8 mouse cellular contexts compared by ENCODE assay signal in the genomic region with DNA sequence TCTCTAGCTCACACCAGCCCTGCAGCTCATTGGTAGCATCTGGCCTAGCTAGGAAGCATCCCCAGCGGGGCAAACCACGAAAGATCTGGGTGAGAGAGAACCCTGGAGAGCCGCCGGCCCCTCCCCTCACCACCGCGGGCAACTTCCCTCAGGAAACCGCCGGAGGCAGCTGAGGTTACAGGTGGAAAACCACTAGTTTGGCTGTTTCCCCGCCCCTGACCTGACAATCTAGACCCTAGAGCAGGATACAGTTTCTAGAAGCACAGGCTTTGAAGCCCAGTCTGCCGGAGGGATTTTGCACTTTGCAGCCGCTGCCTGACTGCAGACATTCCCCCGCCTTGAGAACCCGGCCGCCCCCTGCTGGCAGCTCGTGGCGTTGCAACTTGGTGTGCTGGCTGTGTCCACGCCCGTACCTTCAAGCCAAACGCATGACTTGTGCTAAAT. TPM values are rescaled to one million over a fixed set of nuclear protein-coding genes. Genes with fewer than 3 reads are reported as not detected.
DNase-seq lines count a peak whose midpoint lies in the region; ATAC-seq and TF ChIP-seq lines count a peak whose summit lies in the region.

No protein-coding gene starts in this region.

- TF ChIP-seq POLR2A in heart, adult 2 months (IDR thresholded peaks at IDR 0.05; ENCODE audit: insufficient read depth, low read depth, low read length), result no peak

- peak; percentile 100 for TF ChIP-seq CTCF in heart, adult 2 months (IDR thresholded peaks at IDR 0.05)

- peak; percentile 92 for TF ChIP-seq EP300 in heart, adult 2 months (IDR thresholded peaks at IDR 0.05; ENCODE audit: insufficient read depth, low read depth, low read length)

- peaks cover 8% of the 10 kb centered on the region for H3K4me1 ChIP-seq in embryonic facial prominence, embryonic 13.5 days
- H3K4me1 ChIP-seq in heart, adult 2 months (ENCODE audit: control insufficient read depth, insufficient read depth, low read length), result peaks cover 3% of the 10 kb centered on the region
- peaks cover 4% of the 10 kb centered on the region for H3K4me1 ChIP-seq in limb, embryonic 13.5 days
- H3K4me1 ChIP-seq in midbrain, embryonic 15.5 days, result peaks cover 4% of the 10 kb centered on the region; the same call in 1 of the 2 replicates

- peak; percentile 76 for DNase-seq in 3134 (ENCODE audit: extremely low read depth, insufficient read length, low spot score)
- DNase-seq in adrenal gland, postnatal 36 days, result peak; percentile 93 to 96
- DNase-seq in heart, adult 2 months, result peak; percentile 87 to 97
- DNase-seq in kidney, adult 8-10 months, result peak; percentile 79 to 89
- DNase-seq in spleen, adult 18-20 months, result peak; percentile 70 to 92

- no peak for ATAC-seq in embryonic facial prominence, embryonic 13.5 days (ENCODE audit: insufficient number of reproducible peaks, insufficient read depth, low FRiP score, low TSS enrichment, low read depth)
- peak; percentile 58; the same call in 1 of the 2 replicates for ATAC-seq in limb, embryonic 13.5 days (ENCODE audit: low FRiP score, low read depth)
- peak; percentile 70 for ATAC-seq in midbrain, embryonic 15.5 days (replicated peaks)

- H3K27ac ChIP-seq in embryonic facial prominence, embryonic 13.5 days, result no peak overlapping the region
- peak overlapping the region; percentile 71 for H3K27ac ChIP-seq in heart, adult 2 months
- H3K27ac ChIP-seq in limb, embryonic 13.5 days, result no peak overlapping the region
- H3K27ac ChIP-seq in midbrain, embryonic 15.5 days, result no peak overlapping the region

- H3K9ac ChIP-seq in embryonic facial prominence, embryonic 13.5 days, result 0 out of 2 replicates have a peak overlapping the region, but pooled peaks have one; percentile 54
- H3K9ac ChIP-seq in heart, adult 2 months (ENCODE audit: low read depth, low read length), result peak overlapping the region; percentile 64
- H3K9ac ChIP-seq in limb, embryonic 13.5 days, result peak overlapping the region; percentile 56
- peak overlapping the region; percentile 35; the same call in 1 of the 2 replicates for H3K9ac ChIP-seq in midbrain, embryonic 15.5 days

- under 1% methylated on average over 19 of the region's 19 CpGs for WGBS in embryonic facial prominence, embryonic 13.5 days
- under 1% methylated on average over 19 of the region's 19 CpGs for WGBS in heart, adult 2 months
- WGBS in limb, embryonic 13.5 days, result 1% methylated on average over 19 of the region's 19 CpGs
- WGBS in midbrain, embryonic 15.5 days, result 1% methylated on average over 19 of the region's 19 CpGs

- peak overlapping the region; percentile 61 for H3K4me2 ChIP-seq in embryonic facial prominence, embryonic 13.5 days
- peak overlapping the region; percentile 68 for H3K4me2 ChIP-seq in limb, embryonic 13.5 days (replicated peaks)
- H3K4me2 ChIP-seq in midbrain, embryonic 15.5 days, result peak overlapping the region; percentile 58

- H3K36me3 ChIP-seq in embryonic facial prominence, embryonic 13.5 days, result no peaks in the 10 kb centered on the region
- no peaks in the 10 kb centered on the region for H3K36me3 ChIP-seq in heart, adult 2 months (ENCODE audit: control insufficient read depth, insufficient read depth, low read length)
- H3K36me3 ChIP-seq in limb, embryonic 13.5 days, result no peaks in the 10 kb centered on the region
- no peaks in the 10 kb centered on the region for H3K36me3 ChIP-seq in midbrain, embryonic 15.5 days (replicated peaks)

- no peaks in the 10 kb centered on the region for H3K9me3 ChIP-seq in embryonic facial prominence, embryonic 13.5 days
- no peaks in the 10 kb centered on the region for H3K9me3 ChIP-seq in limb, embryonic 13.5 days
- no peaks in the 10 kb centered on the region for H3K9me3 ChIP-seq in midbrain, embryonic 15.5 days

- peaks cover 11% of the 10 kb centered on the region for H3K27me3 ChIP-seq in embryonic facial prominence, embryonic 13.5 days
- no peaks in the 10 kb centered on the region for H3K27me3 ChIP-seq in heart, adult 2 months (ENCODE audit: control insufficient read depth, insufficient read depth, low read length)
- H3K27me3 ChIP-seq in limb, embryonic 13.5 days, result peaks cover 21% of the 10 kb centered on the region
- peaks cover 4% of the 10 kb centered on the region; the same call in 1 of the 2 replicates for H3K27me3 ChIP-seq in midbrain, embryonic 15.5 days (replicated peaks)

- H3K4me3 ChIP-seq in embryonic facial prominence, embryonic 13.5 days, result peak overlapping the region; percentile 31
- peak overlapping the region; percentile 47 for H3K4me3 ChIP-seq in heart, adult 2 months
- peak overlapping the region; percentile 35 for H3K4me3 ChIP-seq in limb, embryonic 13.5 days
- H3K4me3 ChIP-seq in midbrain, embryonic 15.5 days, result peak overlapping the region; percentile 30

- no peaks in the 10 kb centered on the region for H3K79me2 ChIP-seq in heart, adult 2 months (replicated peaks; ENCODE audit: control insufficient read depth, insufficient read depth, low read length)

- intact Hi-C loops in heart, adult 2 months (cut with DNase I), result loop anchor here (1.0 to 5.0 kb wide), 2 partner anchors 40 to 123 kb away; partner anchors contain the start of genes Clptm1 and Nectin2

RNA-seq across cellular contexts. Expression of gene Cblc, which starts 6.7 kb away (rescaled TPM):
- total RNA-seq in adrenal gland, postnatal 36 days (2021), result not detected
- polyA plus RNA-seq in embryonic facial prominence, embryonic 13.5 days (2015; fragmentation: Nextera tagmentation; extraction: Ambion mirVana), result 8.1 and 10.4 TPM in 2 replicates
- under 1 TPM; 0.63 to 0.77 TPM for total RNA-seq in heart, adult 2 months (2021)
- polyA plus RNA-seq in heart, adult 2 months (2012; rRNA removed), result 0.41 and 1.2 TPM in 2 replicates
- 4.2 and 4.9 TPM in 2 replicates for polyA plus RNA-seq in limb, embryonic 13.5 days (2015; fragmentation: Nextera tagmentation; extraction: Ambion mirVana)
- polyA plus RNA-seq in midbrain, embryonic 15.5 days (2015; fragmentation: Nextera tagmentation; extraction: Ambion mirVana), result 0.40 and 0.57 TPM in 2 replicates

RNA-seq across cellular contexts. Expression of gene Bcam, which starts 19.1 kb away (rescaled TPM):
- total RNA-seq in adrenal gland, postnatal 36 days (2021), result 10 to 100 TPM; 43.5 to 53.8 TPM
- polyA plus RNA-seq in embryonic facial prominence, embryonic 13.5 days (2015; fragmentation: Nextera tagmentation; extraction: Ambion mirVana), result 98.1 and 116 TPM in 2 replicates
- 100 to 1,000 TPM; 190 to 214 TPM for total RNA-seq in heart, adult 2 months (2021)
- polyA plus RNA-seq in heart, adult 2 months (2012; rRNA removed), result 240 and 262 TPM in 2 replicates
- 69.0 and 72.7 TPM in 2 replicates for polyA plus RNA-seq in limb, embryonic 13.5 days (2015; fragmentation: Nextera tagmentation; extraction: Ambion mirVana)
- 12.4 and 13.8 TPM in 2 replicates for polyA plus RNA-seq in midbrain, embryonic 15.5 days (2015; fragmentation: Nextera tagmentation; extraction: Ambion mirVana)

RNA-seq across cellular contexts. Expression of gene Bcl3, which starts 32.6 kb away (rescaled TPM):
- total RNA-seq in adrenal gland, postnatal 36 days (2021), result 10 to 100 TPM; 19.5 to 51.0 TPM
- polyA plus RNA-seq in embryonic facial prominence, embryonic 13.5 days (2015; fragmentation: Nextera tagmentation; extraction: Ambion mirVana), result 2.2 and 3.6 TPM in 2 replicates
- total RNA-seq in heart, adult 2 months (2021), result 1 to 10 TPM; 3.5 to 6.1 TPM
- polyA plus RNA-seq in heart, adult 2 months (2012; rRNA removed), result 11.9 and 14.0 TPM in 2 replicates
- 1.5 and 2.0 TPM in 2 replicates for polyA plus RNA-seq in limb, embryonic 13.5 days (2015; fragmentation: Nextera tagmentation; extraction: Ambion mirVana)
- polyA plus RNA-seq in midbrain, embryonic 15.5 days (2015; fragmentation: Nextera tagmentation; extraction: Ambion mirVana), result 0.89 and 1.7 TPM in 2 replicates

RNA-seq across cellular contexts. Expression of gene Nectin2, which starts 39.6 kb away (rescaled TPM):
- 100 to 1,000 TPM in 1 of 2 experiments, 10 to 100 TPM in 1; 70.0 to 115 TPM for total RNA-seq in adrenal gland, postnatal 36 days (2021)
- polyA plus RNA-seq in embryonic facial prominence, embryonic 13.5 days (2015; fragmentation: Nextera tagmentation; extraction: Ambion mirVana), result 82.9 and 87.0 TPM in 2 replicates
- 10 to 100 TPM; 30.2 to 41.4 TPM for total RNA-seq in heart, adult 2 months (2021)
- 29.4 and 30.7 TPM in 2 replicates for polyA plus RNA-seq in heart, adult 2 months (2012; rRNA removed)
- 88.6 and 88.7 TPM in 2 replicates for polyA plus RNA-seq in limb, embryonic 13.5 days (2015; fragmentation: Nextera tagmentation; extraction: Ambion mirVana)
- polyA plus RNA-seq in midbrain, embryonic 15.5 days (2015; fragmentation: Nextera tagmentation; extraction: Ambion mirVana), result 56.3 and 60.8 TPM in 2 replicates
